Mouse (Mus musculus): ENCODE data around the gene Prcd. TPM values are rescaled to one million over a fixed set of nuclear protein-coding genes. Genes with fewer than 3 reads are reported as not detected.

Prcd gene
- polyA plus RNA-seq, 1 experiment from 2014 or later, result 1.7 TPM

DNA sequence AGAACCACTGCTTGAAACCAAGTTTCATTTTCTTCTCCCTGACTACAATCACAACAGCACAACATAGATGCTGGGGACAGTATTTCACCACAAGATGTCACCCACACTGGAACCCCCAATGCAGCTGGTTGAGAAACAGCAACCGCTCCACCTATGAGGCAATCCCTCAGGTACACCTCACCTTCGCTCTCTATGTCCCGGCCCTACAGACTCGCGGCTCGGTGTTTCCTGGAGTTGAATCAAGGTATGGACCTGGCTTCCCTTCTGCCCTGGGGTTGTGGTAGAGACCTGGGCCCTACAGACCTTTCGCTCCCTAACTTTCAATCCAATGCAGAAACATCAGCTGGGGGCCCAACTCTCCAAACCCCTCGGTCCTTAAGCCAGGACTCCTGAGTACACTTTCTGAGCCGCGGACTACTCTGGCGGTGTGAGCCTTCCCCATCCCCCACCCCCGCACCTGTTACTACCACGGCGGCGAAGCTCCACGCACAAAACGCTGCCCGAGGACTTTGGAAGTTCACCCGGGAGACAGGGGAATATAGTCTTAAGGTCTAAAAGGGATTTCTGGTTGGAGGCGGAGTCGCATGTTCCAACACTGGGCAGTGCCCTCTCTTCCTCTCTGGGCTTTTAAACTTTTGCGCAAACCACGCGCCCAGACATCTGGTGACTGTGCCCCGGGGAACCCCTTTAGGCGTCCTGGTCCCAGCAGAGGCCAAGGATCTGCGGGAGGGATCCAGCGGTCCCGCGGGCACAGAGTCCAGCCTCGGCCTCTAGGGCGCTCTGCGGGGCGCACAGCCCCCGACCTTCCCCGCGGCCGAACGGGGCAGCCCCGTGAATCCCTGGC, 29.8 kb upstream of the Prcd start:
- ATAC-seq (replicated peaks; ENCODE audit: extremely low read depth, insufficient read depth, low FRiP score), result 0 out of 2 replicates have a peak, but pooled peaks have one; percentile 10
- H3K9me3 ChIP-seq (replicated peaks; ENCODE audit: control insufficient read depth, low read length), result no peaks in the 10 kb centered on the region
- H3K9ac ChIP-seq (ENCODE audit: low read length), result peak overlapping the region; percentile 78
- H3K4me3 ChIP-seq (ENCODE audit: low read length), result peak overlapping the region; percentile 64
- 8% methylated on average over 40 of the region's 40 CpGs for WGBS
- no peaks in the 10 kb centered on the region for H3K27me3 ChIP-seq (ENCODE audit: control insufficient read depth, insufficient read depth, low read length)
- H3K27ac ChIP-seq (ENCODE audit: low read length), result peak overlapping the region; percentile 8; the same call in 1 of the 2 replicates
- H3K4me2 ChIP-seq (ENCODE audit: low read depth, low read length), result peak overlapping the region; percentile 74
- peaks cover 62% of the 10 kb centered on the region for H3K4me1 ChIP-seq (ENCODE audit: control insufficient read depth, insufficient read depth, low read length)
- H3K36me3 ChIP-seq (ENCODE audit: control insufficient read depth, insufficient read depth), result no peaks in the 10 kb centered on the region

GRCm38 (mm10) chr11:116624131-116624832, 29.1 kb upstream of the Prcd start:
- peak; percentile 58 for ATAC-seq (replicated peaks; ENCODE audit: extremely low read depth, insufficient read depth, low FRiP score)
- Histone ChIP-seq H3K36me3 (ENCODE audit: control insufficient read depth, insufficient read depth) (no peaks in the 10 kb centered on the region), H3K9ac (ENCODE audit: low read length) (peak overlapping the region; percentile 78), H3K4me2 (ENCODE audit: low read depth, low read length) (peak overlapping the region; percentile 74), H3K4me1 (ENCODE audit: control insufficient read depth, insufficient read depth, low read length) (peaks cover 62% of the 10 kb centered on the region), H3K9me3 (replicated peaks; ENCODE audit: control insufficient read depth, low read length) (no peaks in the 10 kb centered on the region), H3K27me3 (ENCODE audit: control insufficient read depth, insufficient read depth, low read length) (no peaks in the 10 kb centered on the region), H3K27ac (ENCODE audit: low read length) (peak overlapping the region; percentile 53), H3K4me3 (ENCODE audit: low read length) (peak overlapping the region; percentile 64)
- 12% methylated on average over 42 of the region's 42 CpGs for WGBS

DNA sequence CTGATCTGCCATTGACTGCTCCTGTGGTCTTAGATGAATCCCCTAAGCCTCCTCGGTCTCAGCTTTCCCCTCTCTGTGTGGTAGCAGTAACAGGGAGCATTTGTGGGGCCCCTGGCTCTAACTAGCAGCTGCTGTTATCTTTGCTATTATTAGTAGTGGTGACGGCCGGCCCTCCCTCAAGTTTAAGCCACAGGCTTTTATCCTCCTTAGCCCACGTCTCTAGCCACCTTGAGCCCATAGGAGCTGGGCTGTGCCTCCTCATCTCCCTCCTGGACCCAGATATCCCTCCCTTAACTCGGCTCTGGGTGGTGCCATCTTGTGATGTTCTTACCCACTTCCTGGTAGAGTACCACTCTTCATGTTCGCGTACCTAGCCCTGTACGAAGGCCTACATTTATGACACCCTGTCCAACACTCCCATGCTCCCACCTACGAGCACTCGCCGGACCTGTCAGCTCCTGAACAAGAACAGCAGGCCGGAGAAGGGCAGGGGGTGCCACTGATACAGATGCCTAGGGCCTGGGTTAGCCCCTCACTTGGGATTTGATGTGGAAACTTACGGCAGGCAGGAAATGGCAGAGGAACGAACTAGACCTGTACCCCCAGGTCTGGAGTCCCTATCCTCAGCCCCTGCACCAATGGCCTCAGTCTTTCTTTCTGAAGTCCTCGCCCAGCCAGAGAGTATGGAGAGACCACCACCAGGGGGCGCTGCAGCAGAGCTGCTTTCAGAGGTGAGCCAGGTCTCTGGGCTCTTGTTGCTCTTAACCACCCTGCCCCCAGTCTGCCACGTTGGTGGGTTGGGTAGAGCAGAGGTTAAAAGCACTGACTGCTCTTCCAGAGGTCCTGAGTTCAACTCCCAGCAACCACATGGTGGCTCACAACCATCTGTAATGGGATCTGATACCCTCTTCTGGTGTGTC, 28.0 kb upstream of the Prcd start:
- ATAC-seq (replicated peaks; ENCODE audit: extremely low read depth, insufficient read depth, low FRiP score), result no peak
- H3K4me3 ChIP-seq (ENCODE audit: low read length), result no peak overlapping the region
- peak overlapping the region; percentile 20; the same call in 1 of the 2 replicates for H3K4me2 ChIP-seq (ENCODE audit: low read depth, low read length)
- no peaks in the 10 kb centered on the region for H3K27me3 ChIP-seq (ENCODE audit: control insufficient read depth, insufficient read depth, low read length)
- H3K9ac ChIP-seq (ENCODE audit: low read length), result no peak overlapping the region
- peak overlapping the region; percentile 53 for H3K27ac ChIP-seq (ENCODE audit: low read length)
- H3K9me3 ChIP-seq (replicated peaks; ENCODE audit: control insufficient read depth, low read length), result no peaks in the 10 kb centered on the region
- WGBS, result 59% methylated on average over 17 of the region's 17 CpGs
- H3K4me1 ChIP-seq (ENCODE audit: control insufficient read depth, insufficient read depth, low read length), result peaks cover 58% of the 10 kb centered on the region
- H3K36me3 ChIP-seq (ENCODE audit: control insufficient read depth, insufficient read depth), result no peaks in the 10 kb centered on the region

DNA sequence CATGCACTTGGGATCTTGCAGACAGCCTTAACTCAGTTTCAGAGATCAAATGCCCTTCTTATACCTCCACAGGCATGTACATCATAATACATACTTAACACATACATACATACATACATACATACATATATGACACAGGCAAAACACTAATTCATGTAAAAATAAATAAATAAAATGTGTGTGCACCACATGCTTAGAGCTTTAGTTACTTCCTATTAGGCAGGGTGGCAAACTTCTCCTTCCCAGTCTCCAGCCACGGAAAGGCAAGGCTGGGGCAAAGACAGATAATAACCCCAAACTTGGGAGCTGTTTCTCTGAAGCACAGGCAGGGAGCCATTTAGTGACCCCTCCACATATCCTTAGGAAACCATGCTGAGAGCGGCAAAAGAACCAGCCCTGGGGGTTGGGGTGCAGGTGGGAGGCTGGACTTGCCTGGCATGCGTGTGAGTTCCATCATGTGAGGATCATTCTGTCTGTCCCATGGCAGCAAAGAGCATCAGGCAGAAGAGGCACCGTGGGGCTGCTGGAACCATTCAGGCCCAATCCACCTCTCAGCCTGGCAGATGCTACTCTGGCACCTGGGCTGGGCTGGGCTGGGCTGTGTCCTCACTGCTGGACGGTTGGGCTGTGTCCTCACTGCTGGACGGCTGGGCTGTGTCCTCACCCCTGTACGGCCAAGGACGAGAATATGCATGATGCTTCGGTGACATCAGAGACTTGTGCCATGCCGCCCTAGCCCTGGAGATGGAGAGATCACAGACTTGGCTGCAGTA, 26.8 kb upstream of the Prcd start, which contains the start of gene Rhbdf2:
Gene Rhbdf2 (minus strand): TSS at position 721 of the 773 bp plus-strand sequence.
- no peak within 1 kb of the TSS for H3K4me2 ChIP-seq (ENCODE audit: low read depth, low read length)
- H3K27me3 ChIP-seq (ENCODE audit: control insufficient read depth, insufficient read depth, low read length), result no peaks in the 10 kb centered on the region
- no peaks in the 10 kb centered on the region for H3K9me3 ChIP-seq (replicated peaks; ENCODE audit: control insufficient read depth, low read length)
- no peaks in the 10 kb centered on the region for H3K36me3 ChIP-seq (ENCODE audit: control insufficient read depth, insufficient read depth)
- peak within 1 kb of the TSS; percentile 24; the same call in 1 of the 2 replicates for H3K27ac ChIP-seq (ENCODE audit: low read length)
- 0 out of 2 replicates have a peak within 1 kb of the TSS, but pooled peaks have one; percentile 7 for H3K9ac ChIP-seq (ENCODE audit: low read length)
- no peak; the same call in 1 of the 2 replicates for ATAC-seq (replicated peaks; ENCODE audit: extremely low read depth, insufficient read depth, low FRiP score)
- 46% methylated on average over 10 of the region's 10 CpGs for WGBS
- peaks cover 50% of the 10 kb centered on the region for H3K4me1 ChIP-seq (ENCODE audit: control insufficient read depth, insufficient read depth, low read length)
- no peak within 1 kb of the TSS for H3K4me3 ChIP-seq (ENCODE audit: low read length)

DNA sequence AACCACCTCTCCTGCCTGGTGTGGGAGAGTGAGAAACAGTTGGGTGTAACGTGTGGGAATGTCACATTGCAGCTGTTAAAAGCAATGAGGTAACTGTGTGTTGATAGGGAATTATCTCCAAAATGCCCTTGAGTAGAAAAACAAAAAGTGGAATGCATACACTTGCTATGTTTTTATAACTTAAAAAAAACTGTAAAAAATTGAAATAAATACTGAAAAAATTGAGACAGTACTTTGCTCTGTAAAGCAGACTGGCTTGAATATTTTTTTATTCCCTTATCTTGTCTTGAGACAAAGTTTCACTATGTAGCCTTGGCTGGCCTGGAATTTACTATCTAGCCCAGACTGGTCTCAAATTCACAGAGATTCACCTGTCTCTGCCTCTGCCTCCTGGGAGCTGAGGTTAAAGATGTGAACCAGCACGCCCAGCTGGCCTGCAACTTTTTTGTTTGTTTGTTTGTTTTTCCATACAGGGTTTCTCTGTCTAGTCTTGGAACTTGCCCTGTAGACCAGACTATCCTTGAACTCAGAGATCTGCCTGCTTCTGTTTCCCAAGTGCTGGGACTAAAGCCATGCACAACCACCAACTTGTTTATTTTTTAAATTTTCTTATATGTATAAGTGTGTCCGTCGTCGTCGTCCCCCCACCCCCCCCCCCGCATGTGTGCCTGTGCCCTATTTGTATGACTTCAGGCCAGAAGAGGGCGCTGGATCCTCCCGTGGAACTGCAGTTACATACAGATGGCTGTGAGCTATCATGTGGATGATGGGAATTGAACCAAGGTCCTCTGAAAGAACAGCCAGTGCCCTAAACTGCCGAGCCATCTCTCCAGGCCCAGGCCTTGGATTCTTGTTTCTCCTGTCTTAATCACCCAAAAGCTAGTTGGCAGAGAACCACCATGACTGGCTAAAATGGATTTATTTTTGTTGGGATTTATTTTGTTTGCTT, 26.0 kb upstream of the Prcd start:
- H3K27me3 ChIP-seq (ENCODE audit: control insufficient read depth, insufficient read depth, low read length), result no peaks in the 10 kb centered on the region
- H3K36me3 ChIP-seq (ENCODE audit: control insufficient read depth, insufficient read depth), result no peaks in the 10 kb centered on the region
- no peak overlapping the region for H3K4me3 ChIP-seq (ENCODE audit: low read length)
- peak overlapping the region; percentile 24; the same call in 1 of the 2 replicates for H3K27ac ChIP-seq (ENCODE audit: low read length)
- H3K4me1 ChIP-seq (ENCODE audit: control insufficient read depth, insufficient read depth, low read length), result peaks cover 41% of the 10 kb centered on the region
- H3K9me3 ChIP-seq (replicated peaks; ENCODE audit: control insufficient read depth, low read length), result no peaks in the 10 kb centered on the region
- no peak overlapping the region for H3K4me2 ChIP-seq (ENCODE audit: low read depth, low read length)
- ATAC-seq (replicated peaks; ENCODE audit: extremely low read depth, insufficient read depth, low FRiP score), result no peak
- H3K9ac ChIP-seq (ENCODE audit: low read length), result no peak overlapping the region
- WGBS, result 35% methylated on average over 10 of the region's 10 CpGs

DNA sequence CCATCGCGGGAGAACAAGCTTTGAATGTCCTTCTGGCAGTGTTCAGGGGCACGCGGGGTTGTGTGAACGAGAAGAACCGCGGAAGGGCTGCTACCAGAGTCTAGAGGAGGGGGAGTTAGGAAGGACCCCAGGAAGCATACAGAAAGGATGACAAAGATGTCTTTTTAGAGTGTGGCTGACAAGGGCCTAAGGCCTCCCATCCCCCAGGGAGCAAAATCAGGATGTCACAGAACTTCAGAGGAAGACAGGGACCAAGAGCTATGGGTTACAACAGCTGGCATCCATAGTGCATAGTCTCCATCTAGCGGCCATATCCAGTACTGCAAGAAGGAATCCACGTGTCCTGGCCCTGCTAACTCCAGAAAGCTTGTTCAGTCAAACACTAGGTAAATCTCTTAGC, 24.6 kb upstream of the Prcd start:
- Histone ChIP-seq H3K4me2 (ENCODE audit: low read depth, low read length) (no peak overlapping the region), H3K9me3 (replicated peaks; ENCODE audit: control insufficient read depth, low read length) (no peaks in the 10 kb centered on the region), H3K27ac (ENCODE audit: low read length) (no peak overlapping the region), H3K9ac (ENCODE audit: low read length) (no peak overlapping the region), H3K27me3 (ENCODE audit: control insufficient read depth, insufficient read depth, low read length) (no peaks in the 10 kb centered on the region), H3K4me1 (ENCODE audit: control insufficient read depth, insufficient read depth, low read length) (peaks cover 33% of the 10 kb centered on the region), H3K36me3 (ENCODE audit: control insufficient read depth, insufficient read depth) (no peaks in the 10 kb centered on the region), H3K4me3 (ENCODE audit: low read length) (no peak overlapping the region)
- no peak; the same call in 1 of the 2 replicates for ATAC-seq (replicated peaks; ENCODE audit: extremely low read depth, insufficient read depth, low FRiP score)
- 55% methylated on average over 9 of the region's 9 CpGs for WGBS

- H3K27me3 ChIP-seq (ENCODE audit: control insufficient read depth, insufficient read depth, low read length), result no peaks in the 10 kb centered on the region
- H3K4me1 ChIP-seq (ENCODE audit: control insufficient read depth, insufficient read depth, low read length), result peaks cover 31% of the 10 kb centered on the region
- no peak overlapping the region for H3K9ac ChIP-seq (ENCODE audit: low read length)
- ATAC-seq (replicated peaks; ENCODE audit: extremely low read depth, insufficient read depth, low FRiP score), result no peak
- no peaks in the 10 kb centered on the region for H3K36me3 ChIP-seq (ENCODE audit: control insufficient read depth, insufficient read depth)
- no peak overlapping the region for H3K4me2 ChIP-seq (ENCODE audit: low read depth, low read length)
- WGBS, result 83% methylated on average over 6 of the region's 6 CpGs
- H3K9me3 ChIP-seq (replicated peaks; ENCODE audit: control insufficient read depth, low read length), result no peaks in the 10 kb centered on the region
- H3K27ac ChIP-seq (ENCODE audit: low read length), result peak overlapping the region; percentile 51
- no peak overlapping the region for H3K4me3 ChIP-seq (ENCODE audit: low read length)
These were observed 23.9 kb upstream of the Prcd start for GRCm38 (mm10) chr11:116629472-116629871.
